Mouse (Mus musculus) inflammation-experienced regulatory T-cells, adult 6 months (primary cell): ENCODE data around the gene Arhgef16. TPM values are rescaled to one million over a fixed set of nuclear protein-coding genes. Genes with fewer than 3 reads are reported as not detected.

Experiments used
- ATAC-seq: one replicate; pipeline ENCODE4 v1.8.0; 2017
- polyA plus RNA-seq, 3 experiments: library from polyadenylated mRNA; unstranded; fragments of 100-300 nt; shearing (Covaris generic); gene quantifications; one replicate each; pipeline ENCODE4 v1.2.1; 2017

Gene Arhgef16
- 1 to 10 TPM in 2 of 3 experiments, under 1 TPM in 1; 0.38 to 8.2 (median 5.6) TPM for polyA plus RNA-seq

DNA sequence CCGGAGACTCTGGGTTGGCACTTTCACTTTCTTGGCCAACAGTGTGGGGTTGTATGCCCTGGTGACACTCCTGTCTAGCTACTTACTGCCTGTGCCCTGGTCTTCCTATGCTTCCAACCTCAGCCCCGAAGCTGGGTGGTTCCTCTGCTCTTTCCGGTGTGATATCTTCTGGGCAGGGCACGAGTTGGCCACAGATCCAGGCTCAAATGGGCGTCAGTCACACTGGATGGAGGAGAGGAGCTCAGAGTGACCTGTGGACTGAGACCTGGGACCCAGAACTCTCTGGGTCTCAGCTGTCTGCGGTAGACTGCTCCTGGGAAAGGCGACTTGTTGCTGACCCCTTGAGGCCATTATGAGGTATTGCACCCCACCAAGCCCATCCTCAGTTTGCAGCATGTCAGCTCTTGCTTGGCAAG lies at the start of gene Arhgef16:
Gene Arhgef16 (minus strand): TSS at position 211 of the 416 bp plus-strand sequence.
- peak; percentile 49 for ATAC-seq

DNA sequence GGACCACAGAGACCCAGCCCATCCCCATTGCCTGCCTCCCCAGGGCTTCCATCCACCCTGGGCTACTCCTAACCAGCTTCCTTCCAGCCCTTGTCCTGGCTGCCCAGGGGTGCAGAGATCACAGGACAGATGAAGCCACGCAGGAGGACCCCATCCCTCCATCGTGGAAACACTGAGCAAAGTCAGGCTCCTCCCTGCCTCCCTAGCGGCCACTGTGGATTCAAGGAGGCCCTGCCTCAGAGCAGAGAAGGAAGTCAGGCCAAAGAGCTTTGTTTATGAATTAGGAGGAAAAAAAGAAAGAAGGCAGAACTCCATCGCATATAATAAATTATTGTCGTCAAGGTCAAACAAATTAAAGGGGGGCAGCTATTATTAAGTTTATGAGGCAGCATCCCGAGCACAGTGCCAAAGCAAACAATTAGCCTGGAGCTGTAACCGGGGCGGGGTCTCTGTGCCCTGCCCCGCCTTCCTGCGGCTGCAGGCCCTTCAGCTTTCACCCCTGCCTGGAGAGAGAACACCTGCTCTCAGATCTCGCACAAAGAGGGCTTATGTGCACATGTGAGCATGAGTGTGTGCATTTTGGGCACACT lies 46.8 kb upstream of the Arhgef16 start:
- ATAC-seq, result no peak

- no peak for ATAC-seq
These were observed 45.5 kb upstream of the Arhgef16 start for GRCm38 (mm10) chr4:154346731-154347522.

- no peak for ATAC-seq
These were observed 35.2 kb upstream of the Arhgef16 start for GRCm38 (mm10) chr4:154336650-154337049.

DNA sequence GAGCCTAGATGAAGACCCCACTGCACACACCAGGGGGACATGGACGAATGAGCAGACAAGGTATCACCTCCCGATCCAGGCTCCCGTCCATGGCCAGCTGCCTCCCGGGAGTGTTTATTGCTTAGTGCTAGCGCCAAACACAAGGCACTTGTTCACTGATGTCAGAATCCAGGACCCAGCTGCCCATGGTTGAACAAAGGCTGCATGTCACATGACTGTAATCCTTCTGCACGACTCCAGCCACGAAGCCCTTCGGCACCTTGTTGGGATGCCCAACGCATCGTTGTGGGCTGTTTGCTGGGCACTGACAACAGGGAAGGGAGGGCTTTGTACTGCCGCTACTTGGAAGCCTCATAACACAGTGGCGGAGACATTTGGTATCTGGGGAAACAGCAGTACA lies 34.3 kb upstream of the Arhgef16 start, which contains the start of gene B230104I21Rik:
Gene B230104I21Rik (plus strand): TSS at position 367 of the 400 bp plus-strand sequence.
- no peak for ATAC-seq

GRCm38 (mm10) chr4:154334699-154335402 lies 33.4 kb upstream of the Arhgef16 start:
- no peak for ATAC-seq

DNA sequence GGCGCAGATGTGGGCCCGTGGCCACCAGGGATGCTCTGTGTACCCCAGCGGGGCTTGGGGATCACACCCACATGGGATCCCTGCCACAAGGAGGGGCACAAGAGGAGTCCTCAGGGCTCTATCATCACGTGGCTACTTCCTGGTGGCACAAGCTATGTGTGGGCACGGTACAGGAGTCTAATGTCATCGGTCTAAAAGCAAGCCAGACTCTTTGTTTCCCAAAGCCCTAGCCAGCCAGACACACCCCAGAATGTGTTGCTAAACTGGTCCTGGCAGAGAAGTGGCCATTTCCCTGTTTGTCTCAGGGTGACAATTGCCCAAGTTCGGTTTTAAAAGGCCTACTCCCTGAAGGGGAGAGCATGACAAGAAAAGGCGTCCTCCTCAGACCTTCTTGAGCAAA lies 31.8 kb upstream of the Arhgef16 start:
- no peak for ATAC-seq

GRCm38 (mm10) chr4:154331271-154331670 lies 29.8 kb upstream of the Arhgef16 start:
- ATAC-seq, result no peak

GRCm38 (mm10) chr4:154330001-154330400 lies 28.5 kb upstream of the Arhgef16 start:
- ATAC-seq, result no peak

DNA sequence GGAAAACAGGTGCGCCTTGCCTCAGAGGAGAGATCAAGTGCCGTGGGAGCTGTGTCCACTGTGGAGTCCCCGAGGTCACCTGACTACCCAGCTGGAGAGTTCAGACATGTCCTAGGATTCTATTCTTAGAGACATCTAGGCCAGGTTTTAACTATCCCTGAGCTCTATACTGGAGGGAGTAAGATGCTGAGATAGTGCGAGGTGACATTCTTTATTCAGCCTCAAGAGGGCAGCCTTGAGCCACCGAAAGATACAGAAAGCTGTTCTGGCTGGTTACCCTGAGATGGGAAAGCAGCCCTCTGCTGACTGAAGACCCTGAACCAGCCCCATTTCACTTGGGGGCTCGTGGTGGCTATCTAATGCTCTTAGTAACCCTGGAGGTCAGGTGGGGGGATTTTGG lies 27.4 kb upstream of the Arhgef16 start:
- no peak for ATAC-seq

DNA sequence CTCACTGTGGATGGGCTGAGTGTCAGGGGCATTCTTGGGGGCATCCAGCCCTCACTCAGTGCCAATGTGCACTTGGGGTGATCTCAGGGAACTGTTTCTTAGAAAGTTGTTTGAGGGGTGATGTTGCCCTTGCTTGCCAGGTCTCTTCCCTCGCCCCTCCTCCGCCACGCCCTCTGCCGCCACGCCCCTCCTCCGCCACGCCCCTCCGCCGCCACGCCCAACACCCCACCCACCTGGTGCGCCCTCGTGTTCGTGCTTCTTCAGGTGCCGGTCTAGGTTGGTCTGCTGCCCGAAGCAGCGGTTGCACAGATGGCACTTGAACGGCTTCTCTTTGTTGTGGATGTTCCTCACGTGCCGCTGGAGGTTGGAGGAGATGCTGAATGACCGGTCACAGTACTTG lies 27.0 kb upstream of the Arhgef16 start:
- ATAC-seq, result no peak

- no peak for ATAC-seq
These were observed 23.9 kb upstream of the Arhgef16 start for GRCm38 (mm10) chr4:154325410-154325809.

DNA sequence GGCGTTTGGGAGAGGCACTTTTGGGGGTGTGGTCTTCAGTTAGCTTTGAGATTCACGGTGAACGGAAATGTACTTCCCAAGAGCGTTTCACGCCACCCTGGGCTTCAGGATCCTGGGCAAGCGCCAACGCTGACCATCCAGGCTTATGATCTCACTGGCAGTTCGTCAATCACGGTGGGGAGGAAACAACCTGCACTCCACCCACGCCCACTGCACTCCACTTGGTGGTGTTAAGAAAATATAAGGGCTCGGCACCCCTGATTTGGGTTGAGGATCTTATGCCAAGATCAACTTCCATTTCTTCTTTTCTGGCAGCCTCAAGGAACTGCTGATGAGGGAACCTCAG lies 12.1 kb upstream of the Arhgef16 start:
- ATAC-seq, result no peak

GRCm38 (mm10) chr4:154312935-154313621 lies 11.6 kb upstream of the Arhgef16 start:
- no peak for ATAC-seq

GRCm38 (mm10) chr4:154312143-154312812 lies 10.8 kb upstream of the Arhgef16 start:
- ATAC-seq, result no peak

- ATAC-seq, result no peak
These were observed 9.2 kb upstream of the Arhgef16 start for GRCm38 (mm10) chr4:154310576-154311262.

GRCm38 (mm10) chr4:154309131-154309530 lies 7.7 kb upstream of the Arhgef16 start:
- ATAC-seq, result no peak

- ATAC-seq, result peak; percentile 36
These were observed 1.8 kb downstream of the Arhgef16 start for GRCm38 (mm10) chr4:154299541-154300271.

DNA sequence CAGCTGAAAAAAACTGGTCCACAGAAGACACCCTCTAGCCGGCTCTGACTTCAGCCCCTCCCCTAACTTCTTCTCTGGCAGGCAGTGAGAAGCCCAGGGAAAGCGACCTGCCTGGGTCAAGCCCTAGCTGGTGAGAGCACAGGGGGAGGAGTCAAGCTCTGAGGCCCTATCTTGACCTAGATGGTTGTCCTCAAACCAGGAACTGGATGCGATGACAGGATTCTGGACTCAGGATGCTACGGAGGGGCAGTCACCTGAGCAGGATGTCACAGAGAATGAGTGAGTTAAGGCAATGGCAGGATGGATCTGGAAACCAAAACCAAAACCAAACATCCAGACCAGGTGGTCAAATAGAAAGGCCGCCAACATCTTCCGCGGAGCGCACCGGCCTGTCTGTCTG lies 3.7 kb downstream of the Arhgef16 start:
- peak; percentile 53 for ATAC-seq

GRCm38 (mm10) chr4:154294262-154294731 lies 7.2 kb downstream of the Arhgef16 start:
- no peak for ATAC-seq

GRCm38 (mm10) chr4:154293735-154294201 lies 7.7 kb downstream of the Arhgef16 start:
- ATAC-seq, result no peak
